Mouse (Mus musculus) R1 (cell line): Measurements from ENCODE around the gene Clta.

Source experiments
- DNase-seq: peaks from one replicate; pipeline ENCODE4 v3.0.0-alpha.2; 2018; ENCODE audit warnings: low read depth, low spot score

Clta gene

GRCm38 (mm10) chr4:44072873-44073441, 68.7 kb downstream of the Clta start:
- DNase-seq: no peak

GRCm38 (mm10) chr4:44073799-44074198, 69.5 kb downstream of the Clta start:
- no peak for DNase-seq

- DNase-seq: no peak
Observed at GRCm38 (mm10) chr4:44074422-44074821, 70.2 kb downstream of the Clta start.

- DNase-seq: no peak
Observed at GRCm38 (mm10) chr4:44078358-44078933, 74.2 kb downstream of the Clta start.
